Mouse (Mus musculus) CD4-positive, CD25-positive, alpha-beta regulatory T cell, adult 4 months (primary cell): Measurements from ENCODE around the gene Camk1g. TPM values are rescaled to one million over a fixed set of nuclear protein-coding genes. Genes with fewer than 3 reads are reported as not detected.

Experiments
- ATAC-seq: one replicate; pipeline ENCODE4 v1.8.0; 2017
- polyA plus RNA-seq, 2 experiments: library from polyadenylated mRNA; unstranded; fragments of 100-300 nt; shearing (Covaris generic); gene quantifications; one replicate each; pipeline ENCODE4 v1.2.1; 2017

The Camk1g gene
- polyA plus RNA-seq, 2 experiments from 2014 or later, result not detected

GRCm38 (mm10) chr1:193301216-193302092 is 68.6 kb downstream of the Camk1g start:
- ATAC-seq, result no peak

GRCm38 (mm10) chr1:193299995-193300394 is 70.1 kb downstream of the Camk1g start:
- no peak for ATAC-seq

GRCm38 (mm10) chr1:193298141-193298765 is 71.8 kb downstream of the Camk1g start:
- no peak for ATAC-seq

Other genes starting within 250 kb of the Camk1g start
- gene Diexf, start 240.0 kb downstream of the Camk1g start, polyA plus RNA-seq, result 1 to 10 TPM; 9.5 to 10.0 TPM
- gene Irf6, start 217.2 kb downstream of the Camk1g start, polyA plus RNA-seq, result 1 to 10 TPM; 7.3 to 9.3 TPM
- gene A130010J15Rik, start 202.3 kb downstream of the Camk1g start, polyA plus RNA-seq, result 10 to 100 TPM; 15.7 to 16.1 TPM
- 100 to 1,000 TPM; 367 to 455 TPM for gene Traf3ip3, start 168.6 kb downstream of the Camk1g start, polyA plus RNA-seq
- 10 to 100 TPM; 22.2 to 30.4 TPM for gene Lamb3, start 162.6 kb downstream of the Camk1g start, polyA plus RNA-seq
- gene Hsd11b1, start 106.2 kb downstream of the Camk1g start, polyA plus RNA-seq, result 100 to 1,000 TPM; 171 to 174 TPM
- gene G0s2, start 97.1 kb downstream of the Camk1g start, polyA plus RNA-seq, result 1 to 10 TPM; 1.1 to 1.5 TPM